Mouse (Mus musculus) heart, adult 11 months (tissue): ENCODE measurements around the gene Aacs.

Source experiments
- DNase-seq: peaks from one replicate; pipeline ENCODE4 v3.0.0; 2022

Gene Aacs

DNA sequence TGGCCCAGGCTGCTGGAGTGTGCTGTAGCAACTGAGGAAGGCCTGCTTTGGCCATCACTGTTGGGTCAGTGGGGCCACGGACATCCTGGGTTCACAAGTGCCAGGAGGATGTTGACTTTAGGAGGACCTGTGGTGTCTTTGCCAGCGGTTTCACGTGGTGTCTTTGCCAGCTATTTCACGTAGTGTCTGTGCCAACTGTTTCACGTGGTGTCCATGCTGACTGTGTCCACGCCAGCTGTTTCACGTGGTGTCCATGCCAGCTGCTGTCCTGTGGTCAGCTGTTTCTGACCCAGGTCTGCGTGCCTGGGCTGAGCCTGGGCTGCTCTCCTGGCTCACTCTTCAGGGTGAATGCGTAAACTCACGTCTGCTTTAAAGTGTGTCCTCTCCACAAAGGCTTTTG is 20.0 kb downstream of the Aacs start:
- peak; percentile 95 for DNase-seq

DNA sequence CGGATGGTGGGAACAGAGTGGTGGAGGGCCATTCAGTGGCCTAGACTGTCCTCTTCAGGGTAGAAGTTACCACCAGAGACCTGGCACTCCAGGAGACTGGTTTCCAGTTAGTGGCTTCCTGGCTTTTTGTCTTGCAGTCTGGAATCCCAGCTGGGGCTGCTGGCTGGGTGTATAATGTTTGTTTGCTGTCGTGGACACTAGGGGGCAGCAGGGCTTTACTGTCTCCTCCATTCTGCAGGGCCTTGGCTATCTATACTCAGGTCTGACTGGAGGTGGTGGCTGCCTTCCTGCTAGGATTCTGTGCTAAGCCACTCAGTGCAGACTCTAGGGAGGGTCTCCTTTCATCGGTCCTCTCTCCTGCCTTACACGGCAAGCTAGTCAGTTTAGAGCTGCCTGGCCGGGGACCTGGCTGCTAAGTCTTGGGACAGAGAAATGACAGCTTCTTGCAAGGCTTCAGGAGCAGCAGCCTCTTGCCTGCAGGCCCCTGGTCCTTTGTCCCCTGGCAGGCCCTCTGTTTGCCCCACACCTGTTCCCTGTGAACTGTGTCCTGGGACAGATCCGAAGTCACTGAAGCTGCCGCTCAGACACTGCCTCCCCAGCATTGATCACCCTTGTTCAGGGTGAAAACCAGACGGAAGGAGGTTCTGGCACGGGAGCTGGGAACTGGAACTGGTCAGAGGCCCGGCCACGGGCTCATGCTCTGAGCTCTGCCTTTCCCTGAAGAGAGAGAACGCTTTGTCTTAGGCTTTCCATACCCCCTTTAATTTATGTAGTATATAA is 22.4 kb downstream of the Aacs start:
- peak; percentile 94 for DNase-seq

DNA sequence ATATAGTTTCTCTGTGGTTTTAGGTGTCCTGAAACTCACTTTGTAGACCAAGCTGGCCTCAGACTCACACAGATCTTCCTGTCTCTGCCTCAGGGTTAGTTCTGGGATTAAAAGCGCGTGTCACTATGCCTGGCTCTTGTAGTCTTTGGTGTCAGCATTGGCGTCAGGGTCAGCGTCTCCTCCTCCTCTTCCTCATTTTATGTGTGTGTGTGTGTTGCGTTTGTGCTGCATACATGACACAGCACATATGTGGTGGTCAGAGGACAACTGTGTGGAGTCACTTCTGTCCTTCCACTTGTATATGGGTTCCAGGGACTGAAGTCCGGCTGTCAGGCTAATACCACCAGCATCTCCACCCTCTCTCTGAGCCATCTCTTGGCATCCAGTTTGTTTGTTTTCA is 25.9 kb downstream of the Aacs start:
- DNase-seq = no peak

DNA sequence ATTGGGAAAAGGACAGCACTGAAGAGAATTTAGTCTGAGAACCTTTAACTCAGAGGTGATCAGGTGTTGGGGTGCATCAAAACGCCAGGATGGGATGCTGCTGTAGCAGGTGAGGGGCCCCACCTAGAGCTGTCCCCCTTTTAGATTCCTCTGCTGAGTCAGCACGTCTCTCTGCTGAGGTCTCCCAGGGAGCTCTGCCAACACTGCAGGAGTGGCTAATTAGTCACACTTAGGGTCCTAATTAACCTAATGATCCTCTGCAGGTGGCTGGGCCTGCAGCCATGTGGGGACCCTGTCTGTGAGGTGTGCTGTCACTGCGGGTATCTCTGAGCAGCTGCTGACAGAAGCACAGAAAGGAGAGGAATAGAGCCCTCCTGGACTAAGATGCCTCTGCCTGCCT is 26.6 kb downstream of the Aacs start:
- no peak for DNase-seq

DNA sequence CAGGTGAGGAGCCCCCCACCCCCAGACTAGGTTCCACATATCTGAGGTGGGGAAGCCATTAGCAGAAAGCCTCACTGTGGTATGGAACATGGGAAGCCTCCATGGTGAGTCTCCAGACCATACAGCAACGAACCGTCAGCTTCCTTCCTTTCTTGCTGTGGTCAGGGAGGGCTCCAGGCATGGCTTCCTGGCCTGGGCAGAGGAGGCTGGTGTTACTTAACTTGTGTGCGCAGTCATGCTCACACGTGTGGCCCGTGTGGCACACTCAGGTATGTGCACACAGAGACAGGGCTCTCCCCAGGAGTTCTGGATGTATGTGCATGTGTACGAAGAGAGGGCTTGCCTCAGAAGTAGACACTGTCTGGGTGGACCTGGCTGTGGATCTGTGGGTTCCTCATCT is 28.0 kb downstream of the Aacs start:
- no peak for DNase-seq

DNA sequence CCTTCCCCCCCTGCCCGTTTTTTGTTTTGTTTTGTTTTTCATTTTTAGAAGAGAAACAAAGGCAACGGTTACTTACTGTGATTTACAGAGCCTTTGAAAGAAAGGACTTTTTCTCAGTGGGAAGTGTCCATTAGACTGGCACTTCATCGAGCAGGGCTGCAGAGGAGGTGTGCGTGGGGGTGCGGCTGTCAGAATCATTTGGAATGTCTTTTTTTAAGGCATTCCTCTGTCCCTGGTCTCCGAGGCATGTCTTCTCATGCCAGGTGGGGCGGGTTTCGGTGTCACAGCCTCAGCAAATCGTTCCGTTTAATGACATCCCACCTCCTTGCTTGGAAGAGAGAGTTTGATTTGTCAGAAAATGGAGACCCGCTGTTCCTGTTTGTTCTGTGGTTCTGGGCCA is 29.1 kb downstream of the Aacs start:
- DNase-seq = no peak

DNA sequence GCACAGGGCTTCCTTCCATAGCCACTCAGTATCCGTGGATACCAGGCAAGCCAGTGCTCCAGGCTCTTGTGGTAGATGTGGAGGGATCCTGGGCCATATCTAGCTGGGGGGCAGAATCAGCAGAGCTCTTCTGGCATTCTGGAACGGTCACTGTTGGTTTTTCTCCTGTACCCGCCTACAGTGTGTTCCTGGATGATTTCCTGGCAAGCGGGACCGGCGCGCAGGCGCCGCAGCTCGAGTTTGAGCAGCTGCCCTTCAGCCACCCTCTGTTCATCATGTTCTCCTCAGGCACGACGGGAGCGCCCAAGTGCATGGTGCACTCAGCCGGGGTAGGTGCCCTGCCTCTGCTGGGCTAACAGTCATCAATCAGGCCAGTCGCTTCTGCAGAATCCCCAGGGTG is 30.4 kb downstream of the Aacs start:
- DNase-seq = no peak

DNA sequence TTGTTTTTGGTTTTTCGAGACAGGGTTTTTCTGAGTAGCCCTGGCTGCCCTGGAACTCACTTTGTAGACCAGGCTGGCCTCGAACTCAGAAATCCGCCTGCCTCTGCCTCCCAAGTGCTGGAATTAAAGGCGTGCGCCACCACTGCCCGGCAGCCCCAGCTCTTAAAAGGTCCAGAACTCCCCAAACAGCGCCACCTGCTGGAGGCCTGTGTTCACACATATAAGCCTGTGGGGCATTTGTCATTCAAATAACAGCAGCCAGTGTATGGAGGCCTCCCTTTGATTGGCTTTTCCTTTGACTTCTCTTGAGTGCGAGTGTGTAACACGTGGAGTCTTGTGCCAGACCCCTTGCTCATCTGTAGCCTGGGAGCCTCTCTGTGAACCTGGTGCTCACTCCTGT is 32.0 kb downstream of the Aacs start:
- DNase-seq = no peak

DNA sequence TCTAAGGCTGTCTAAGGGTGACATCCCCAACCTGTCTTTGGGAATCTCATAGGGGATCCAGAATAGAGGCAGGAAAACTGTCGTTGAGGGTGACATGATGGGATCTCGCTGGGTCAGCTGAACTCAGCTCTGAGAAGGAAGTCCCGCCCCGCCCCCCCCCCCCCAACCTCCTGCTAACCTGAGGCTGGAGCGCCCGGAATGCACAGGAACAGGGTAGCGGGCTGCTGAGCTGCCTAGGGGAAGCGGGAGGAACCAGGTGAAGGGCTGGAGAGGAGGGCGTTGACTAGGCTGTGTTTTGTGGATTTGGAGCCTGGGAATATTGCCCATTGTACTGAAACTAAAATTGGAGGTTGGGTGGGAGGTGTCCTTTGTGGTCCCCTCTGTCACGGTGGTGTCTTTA is 32.4 kb downstream of the Aacs start:
- no peak for DNase-seq

DNA sequence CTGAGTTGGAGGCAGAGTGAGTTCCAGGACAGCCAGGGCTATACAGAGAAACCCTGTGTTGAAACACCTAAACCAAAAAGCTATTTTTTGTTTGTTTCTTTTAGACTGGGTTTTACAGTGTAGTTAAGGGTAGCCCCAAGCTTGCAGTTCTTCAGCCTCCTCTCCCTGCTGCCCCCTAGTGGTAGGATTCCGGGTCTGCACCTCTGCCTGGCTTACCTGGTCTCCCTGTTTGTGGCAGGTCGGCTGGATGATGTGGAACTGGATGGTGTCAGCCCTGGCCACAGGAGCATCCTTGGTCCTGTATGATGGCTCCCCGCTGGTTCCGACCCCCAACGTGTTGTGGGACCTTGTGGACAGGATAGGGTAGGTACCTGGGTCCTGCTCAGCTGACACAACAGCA is 33.9 kb downstream of the Aacs start:
- no peak for DNase-seq

DNA sequence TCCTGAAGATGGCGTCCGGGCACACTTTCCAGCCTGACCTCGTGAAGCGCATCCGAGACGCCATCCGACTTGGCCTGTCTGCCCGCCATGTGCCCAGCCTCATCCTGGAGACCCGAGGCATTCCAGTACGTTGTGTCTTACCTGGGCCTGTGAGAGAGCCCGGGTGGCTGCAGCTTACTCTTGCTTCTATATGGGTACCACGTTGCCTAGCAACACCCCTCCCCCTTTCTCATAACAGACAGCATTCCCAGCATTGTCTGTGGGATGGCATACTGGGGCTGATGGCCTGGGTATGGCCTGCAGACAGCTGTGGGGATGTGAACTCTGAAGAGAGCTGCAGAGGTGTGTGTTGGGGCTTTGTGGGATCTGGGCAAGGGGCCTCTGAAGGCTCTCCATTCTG is 39.4 kb downstream of the Aacs start:
- no peak for DNase-seq

DNA sequence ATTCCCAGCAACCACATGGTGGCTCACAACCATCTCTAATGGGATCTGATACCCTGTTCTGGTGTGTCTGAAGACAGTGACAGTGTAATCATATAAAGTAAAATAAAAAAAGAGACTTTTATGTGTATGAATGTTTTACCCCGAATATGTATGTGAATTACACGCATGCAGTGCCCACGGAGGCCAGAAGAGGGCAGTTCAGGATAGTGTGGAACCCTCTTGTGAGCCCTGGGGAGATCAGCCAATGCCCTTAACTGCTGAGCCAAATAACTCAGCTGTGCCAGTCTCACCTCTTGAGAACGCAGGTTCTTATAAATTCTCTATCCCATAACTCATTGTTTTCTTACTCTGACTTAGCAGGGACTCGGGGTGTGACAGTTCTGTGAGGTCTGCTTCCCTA is 43.0 kb downstream of the Aacs start:
- no peak for DNase-seq

DNA sequence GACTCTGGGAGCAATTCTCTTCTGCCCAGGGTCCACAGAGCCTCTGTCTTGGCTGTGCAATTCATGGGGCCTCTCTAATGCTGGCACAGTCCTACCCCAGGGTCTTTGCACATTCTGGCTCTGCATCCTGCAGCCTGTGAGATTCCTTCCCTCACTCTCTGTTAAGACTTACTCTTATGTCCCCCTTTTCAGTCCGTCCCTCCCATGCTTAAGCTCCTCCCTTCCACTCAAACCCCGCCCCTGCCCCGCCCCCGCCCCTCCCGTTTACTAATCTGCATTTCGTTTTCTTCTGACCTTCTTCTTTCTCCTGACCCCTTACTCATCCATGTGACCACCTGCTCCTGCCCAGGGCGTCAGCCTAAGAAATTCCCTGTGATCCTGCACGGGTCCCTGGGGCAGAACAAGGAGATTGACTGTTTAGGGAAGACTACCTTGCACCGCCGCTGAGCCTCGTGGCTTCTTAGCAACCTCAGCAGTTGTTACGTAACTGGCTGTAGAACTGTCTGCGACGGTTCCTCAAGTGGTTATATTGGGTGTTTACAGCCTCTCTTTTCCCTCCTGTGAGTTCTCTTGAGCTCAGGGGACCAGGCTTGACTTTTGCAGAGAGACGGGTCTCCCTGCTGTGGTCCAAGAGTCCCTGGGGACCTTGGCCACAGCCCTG is 45.4 kb downstream of the Aacs start:
- DNase-seq = peak; percentile 93

DNA sequence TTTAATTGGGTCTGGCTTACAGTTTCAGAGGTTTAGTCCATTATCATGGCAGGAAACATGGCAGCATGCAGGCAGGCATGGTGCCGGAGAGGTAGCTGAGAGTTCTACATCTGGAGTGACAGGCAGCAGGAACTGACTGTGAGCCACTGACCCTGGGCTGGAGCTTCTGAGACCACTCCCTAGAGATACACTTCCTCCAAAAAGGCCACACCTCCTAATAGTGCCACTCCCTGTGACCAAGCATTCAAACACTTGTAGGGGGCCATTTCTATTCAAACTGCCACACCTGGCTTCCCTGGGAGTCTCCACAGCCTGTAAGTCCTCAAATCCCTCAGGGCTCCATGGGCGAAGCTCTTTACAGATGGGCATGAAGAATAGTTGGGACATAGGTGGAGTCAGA is 47.7 kb downstream of the Aacs start:
- DNase-seq = peak; percentile 82

DNA sequence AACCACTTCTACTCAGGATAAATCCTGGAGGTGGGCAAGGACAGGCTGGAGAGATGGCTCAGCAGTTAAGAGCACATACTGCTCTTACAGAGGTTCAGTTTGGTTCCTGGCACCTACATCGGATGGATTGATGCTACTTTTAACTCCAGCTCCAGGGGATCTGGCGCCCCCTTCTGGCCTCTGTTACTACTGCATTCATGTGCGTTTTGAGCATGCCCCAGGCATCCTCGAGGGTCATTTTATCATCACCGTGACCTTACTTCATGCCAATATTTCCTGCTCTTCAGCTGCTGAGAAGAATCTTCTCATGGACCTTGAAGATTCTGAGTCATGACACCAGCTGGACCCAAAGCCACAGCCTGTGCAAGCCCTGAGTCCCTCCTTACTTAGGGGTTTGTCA is 49.9 kb downstream of the Aacs start:
- no peak for DNase-seq

DNA sequence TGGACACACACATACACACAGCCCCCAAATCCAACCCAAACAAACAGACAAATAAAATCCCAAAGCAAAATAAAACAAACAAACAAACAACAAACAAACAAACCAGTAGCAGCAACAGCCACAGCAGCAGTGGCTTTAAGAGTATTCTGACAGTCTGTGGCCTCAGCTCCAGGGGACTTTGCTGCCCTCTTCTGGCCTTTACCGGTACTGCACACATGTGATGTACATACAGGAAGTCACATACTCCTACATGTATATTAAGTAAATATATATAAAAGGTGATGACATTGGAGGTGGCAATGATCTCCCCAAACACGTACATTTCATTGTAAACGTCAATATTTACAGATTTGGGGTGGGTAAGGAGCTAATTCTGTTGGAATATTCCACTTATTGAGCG is 50.9 kb downstream of the Aacs start:
- no peak for DNase-seq

DNA sequence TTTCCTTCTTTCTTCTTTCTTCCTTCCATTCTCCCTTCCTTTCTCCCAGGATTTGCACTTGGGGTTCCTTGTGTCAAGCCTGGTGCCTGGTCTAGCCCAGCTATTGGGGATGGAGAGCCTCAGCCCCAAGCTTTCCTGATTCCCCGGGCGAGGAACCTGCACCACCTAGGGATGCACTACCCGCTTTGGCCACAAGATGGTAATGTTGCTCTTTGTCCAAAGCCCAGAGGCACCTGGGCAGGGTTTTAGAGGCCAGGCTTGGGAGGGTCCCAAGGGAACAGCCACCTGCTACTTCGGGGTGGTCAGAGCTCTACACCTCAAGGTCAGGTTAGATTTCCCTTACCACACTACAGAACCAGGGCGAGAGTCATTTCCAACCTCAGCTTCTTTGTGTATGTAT is 53.5 kb downstream of the Aacs start:
- peak; percentile 92 for DNase-seq

DNA sequence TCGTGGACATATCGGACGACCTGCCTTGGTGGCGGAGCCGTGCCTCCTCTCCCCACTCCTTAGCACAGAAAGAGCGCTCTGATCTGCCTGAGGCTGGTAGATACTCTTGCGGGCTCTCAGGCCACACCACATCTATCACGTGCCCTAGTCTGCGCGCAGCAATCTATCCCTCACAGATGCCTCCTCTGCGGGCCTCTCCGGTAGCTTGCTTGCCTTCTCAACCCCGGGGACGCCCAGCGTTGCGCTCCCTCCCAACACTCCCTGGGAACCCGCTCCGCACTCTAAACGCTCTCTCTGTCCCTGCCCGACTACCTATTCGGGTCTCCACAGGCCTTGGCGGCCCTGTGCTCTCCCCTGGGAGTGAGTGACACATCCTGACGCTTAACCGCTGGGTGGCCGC is 56.0 kb downstream of the Aacs start, which contains the start of gene Tmem132b:
Gene Tmem132b (plus strand): TSS at position 141 of the 400 bp plus-strand sequence.
- DNase-seq = peak; percentile 81

DNA sequence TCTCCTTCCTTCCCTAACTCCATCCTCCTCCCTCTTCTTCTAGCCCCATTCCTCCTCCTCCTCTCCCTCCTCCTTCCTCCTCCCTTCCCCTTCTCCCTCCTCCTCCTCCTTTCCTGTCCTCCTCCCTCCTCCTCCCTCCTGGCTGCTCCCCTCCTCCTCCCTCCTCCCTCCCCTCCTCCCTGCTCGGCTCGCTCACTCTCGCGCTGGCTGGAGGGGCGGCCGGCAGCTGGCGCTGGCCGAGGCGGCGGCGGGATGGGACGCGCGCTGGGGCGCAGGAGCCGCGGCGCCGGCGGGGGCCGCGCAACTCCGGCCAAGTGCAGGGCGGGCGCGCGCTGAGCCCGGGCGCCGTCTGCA is 56.6 kb downstream of the Aacs start:
- no peak for DNase-seq

DNA sequence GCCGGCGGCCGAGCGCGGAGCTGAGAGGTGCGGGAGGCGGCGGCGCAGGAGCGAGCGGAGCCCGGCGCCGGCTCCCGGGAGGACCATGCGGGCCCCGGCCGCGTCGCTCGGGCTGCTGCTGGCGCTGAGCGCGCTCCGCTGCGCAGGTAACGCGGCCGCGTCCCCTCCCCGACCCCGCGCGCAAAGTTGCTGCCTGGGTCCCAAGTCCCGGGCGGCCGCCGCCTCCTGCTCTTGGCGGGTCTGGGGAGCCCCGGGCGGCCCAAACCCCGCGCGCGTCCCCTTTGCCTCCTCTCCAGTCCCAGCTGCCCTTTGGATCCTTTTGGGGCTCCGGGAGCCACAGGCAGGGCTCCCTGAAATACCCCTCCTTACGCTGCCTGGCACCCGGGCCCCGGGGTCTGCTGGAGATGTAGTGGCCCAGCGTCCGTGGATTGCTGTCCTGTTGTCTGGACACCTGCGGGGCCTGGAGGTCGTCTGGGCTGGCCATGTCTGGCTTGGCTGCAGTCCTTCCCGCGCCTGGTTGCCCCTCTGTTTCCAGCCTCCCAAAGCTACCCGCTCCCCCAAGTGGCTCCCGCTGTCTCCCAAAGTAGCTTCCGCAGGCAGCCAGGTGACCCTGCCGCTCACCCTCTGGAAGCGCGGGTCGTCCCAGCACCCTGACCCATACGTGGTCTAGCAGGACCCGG is 57.1 kb downstream of the Aacs start:
- peak; percentile 83 for DNase-seq

DNA sequence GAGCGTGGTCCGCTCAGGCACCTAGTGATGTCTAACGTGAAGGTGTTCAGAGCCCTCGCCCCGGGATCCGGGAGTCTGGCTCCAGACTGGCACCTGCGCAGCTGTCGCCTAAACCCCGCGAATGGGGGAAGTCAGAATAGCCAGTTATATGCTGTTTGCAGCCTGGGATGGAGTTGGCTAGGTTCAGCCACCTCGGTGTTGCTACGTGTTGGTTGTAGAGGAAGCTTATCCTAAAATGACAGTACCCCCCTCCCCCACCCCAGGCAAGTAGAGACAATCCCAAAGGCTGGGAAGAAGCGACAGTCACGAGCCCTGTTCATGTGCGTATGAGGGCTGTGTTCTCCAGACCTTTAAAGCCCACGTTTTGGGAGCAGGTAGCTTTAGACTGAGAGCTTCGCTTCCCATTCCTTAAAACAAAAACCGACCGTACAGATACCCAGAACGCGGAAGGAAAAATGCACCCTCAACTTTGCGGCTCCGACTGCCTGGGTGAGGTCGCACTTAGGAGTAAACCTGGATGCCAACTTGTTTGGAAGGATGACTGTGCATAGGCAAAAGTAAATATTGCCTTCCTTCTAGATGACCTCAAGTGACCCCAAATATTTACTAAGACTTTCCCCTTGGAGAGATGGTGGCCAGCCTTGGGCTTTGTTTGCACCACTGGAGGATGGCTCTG is 57.7 kb downstream of the Aacs start:
- DNase-seq = no peak

DNA sequence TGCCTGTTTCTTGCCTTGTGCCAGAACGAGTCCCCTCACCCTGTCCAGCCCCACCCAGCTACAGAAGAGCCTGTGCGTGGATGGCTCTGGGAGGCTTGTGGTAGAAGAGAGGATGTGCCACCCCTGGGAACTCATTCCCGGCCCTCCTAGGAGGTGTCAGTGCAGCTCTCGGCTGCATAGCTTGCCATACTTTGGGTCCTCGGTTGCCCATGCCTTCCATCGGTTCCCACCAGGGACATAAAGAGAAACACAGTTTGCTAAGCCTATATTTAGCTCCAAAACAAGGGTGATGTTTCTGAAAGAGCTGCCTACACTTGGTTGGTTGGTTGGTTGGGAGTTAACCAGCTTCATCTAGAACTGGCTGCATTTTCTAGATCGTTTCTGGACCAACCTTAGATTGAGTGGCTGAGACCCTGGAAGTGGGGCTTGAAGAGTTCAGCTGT is 58.6 kb downstream of the Aacs start:
- DNase-seq = peak; percentile 82

DNA sequence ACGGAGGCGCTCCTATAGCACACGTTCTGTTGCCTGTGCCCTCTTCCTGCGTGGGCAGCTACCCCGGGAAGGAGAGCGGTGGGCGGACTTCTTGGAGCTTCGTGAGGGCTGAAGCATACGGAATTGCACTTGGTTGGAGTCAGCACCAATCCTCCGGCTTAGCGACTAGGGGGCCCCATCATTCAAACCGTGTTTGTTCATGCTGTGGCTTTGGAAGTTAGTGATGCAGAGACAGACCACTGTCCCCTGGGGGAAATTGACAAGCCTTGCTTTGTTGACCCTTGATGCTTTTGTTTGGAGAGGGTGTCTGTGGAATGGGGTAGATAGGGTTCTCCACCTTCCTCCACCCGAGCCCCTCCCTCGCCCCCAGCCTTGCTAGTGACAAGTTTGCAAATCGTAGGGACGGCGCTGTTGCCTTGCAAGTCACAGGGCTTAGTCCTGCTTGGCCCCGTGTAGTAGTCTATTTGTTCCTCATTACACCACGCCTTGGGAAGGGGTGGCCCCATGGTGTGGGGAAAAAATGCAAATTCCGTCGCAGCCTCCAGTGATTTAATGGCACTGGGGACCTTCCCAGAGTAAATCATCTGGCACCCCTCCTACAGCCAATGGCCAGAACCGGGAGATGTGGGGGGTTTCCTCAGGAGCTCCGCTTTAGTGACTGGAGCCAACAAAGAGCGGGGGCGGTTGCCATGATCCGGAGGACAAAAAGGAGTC is 59.2 kb downstream of the Aacs start:
- peak; percentile 78 for DNase-seq
